Mouse (Mus musculus) E14TG2a.4 (cell line): ENCODE measurements around the gene Oxtr.

Experiments
- CTCF ChIP-seq: conservative IDR thresholded peaks from 2 replicates; pipeline ENCODE4 v1.5.1; 2014; ENCODE audit warnings: low read length
- NANOG ChIP-seq: IDR thresholded peaks from 2 replicates; pipeline ENCODE4 v1.6.1; 2014; ENCODE audit warnings: borderline replicate concordance, low read length, mixed read lengths

- TF ChIP-seq CTCF (no peak), NANOG (no peak)
Observed at GRCm38 (mm10) chr6:112423746-112424501, 65.8 kb downstream of the Oxtr start.
